Mouse (Mus musculus): ENCODE measurements around the gene Zbtb4.

Gene Zbtb4

GRCm38 (mm10) chr11:69800392-69801197 lies 34.9 kb downstream of the Zbtb4 start:
- no peak for DNase-seq (ENCODE audit: low read depth in 1 of 2, low spot score in 2 of 2)

GRCm38 (mm10) chr11:69801379-69801977 lies 35.8 kb downstream of the Zbtb4 start, which contains the start of gene Fgf11:
TSS of gene Fgf11 (minus strand) at chr11:69801857.
- DNase-seq (ENCODE audit: low read depth in 1 of 2, low spot score in 2 of 2): no peak

GRCm38 (mm10) chr11:69802648-69803105 lies 37.0 kb downstream of the Zbtb4 start:
- DNase-seq (ENCODE audit: low read depth in 1 of 2, low spot score in 2 of 2): no peak

GRCm38 (mm10) chr11:69803328-69803727 lies 37.6 kb downstream of the Zbtb4 start:
- DNase-seq (ENCODE audit: low read depth in 1 of 2, low spot score in 2 of 2): no peak

GRCm38 (mm10) chr11:69803786-69804651 lies 38.3 kb downstream of the Zbtb4 start:
- peak in 1 of 2 experiments; percentile 55 for DNase-seq (ENCODE audit: low read depth in 1 of 2, low spot score in 2 of 2)

GRCm38 (mm10) chr11:69804652-69804940 lies 38.9 kb downstream of the Zbtb4 start:
- no peak for DNase-seq (ENCODE audit: low read depth in 1 of 2, low spot score in 2 of 2)

- DNase-seq (ENCODE audit: low read depth in 1 of 2, low spot score in 2 of 2): no peak
Measured at GRCm38 (mm10) chr11:69804972-69805909, 39.5 kb downstream of the Zbtb4 start, which contains the start of gene Tmem102. TSS of gene Tmem102 (minus strand) at chr11:69805624.

GRCm38 (mm10) chr11:69806378-69806777 lies 40.7 kb downstream of the Zbtb4 start:
- DNase-seq (ENCODE audit: low read depth in 1 of 2, low spot score in 2 of 2): no peak

GRCm38 (mm10) chr11:69807641-69808040 lies 41.9 kb downstream of the Zbtb4 start:
- DNase-seq (ENCODE audit: low read depth in 1 of 2, low spot score in 2 of 2): no peak

- no peak for DNase-seq (ENCODE audit: low read depth in 1 of 2, low spot score in 2 of 2)
Measured at GRCm38 (mm10) chr11:69810280-69810679, 44.6 kb downstream of the Zbtb4 start.

GRCm38 (mm10) chr11:69815155-69815554 lies 49.4 kb downstream of the Zbtb4 start, which contains the start of gene Gm39566:
TSS of gene Gm39566 (minus strand) at chr11:69815298.
- DNase-seq (ENCODE audit: low read depth in 1 of 2, low spot score in 2 of 2): no peak

GRCm38 (mm10) chr11:69816520-69816919 lies 50.8 kb downstream of the Zbtb4 start:
- DNase-seq (ENCODE audit: low read depth in 1 of 2, low spot score in 2 of 2): no peak

GRCm38 (mm10) chr11:69818365-69818764 lies 52.7 kb downstream of the Zbtb4 start, which contains the start of gene Spem2:
TSS of gene Spem2 (minus strand) at chr11:69818465.
- no peak for DNase-seq (ENCODE audit: low read depth in 1 of 2, low spot score in 2 of 2)

GRCm38 (mm10) chr11:69818871-69819270 lies 53.2 kb downstream of the Zbtb4 start:
- no peak for DNase-seq (ENCODE audit: low read depth in 1 of 2, low spot score in 2 of 2)

- no peak for DNase-seq (ENCODE audit: low read depth in 1 of 2, low spot score in 2 of 2)
Measured at GRCm38 (mm10) chr11:69822080-69822479, 56.4 kb downstream of the Zbtb4 start, which contains the start of gene Spem1. TSS of gene Spem1 (minus strand) at chr11:69822180.

- no peak for DNase-seq (ENCODE audit: low read depth in 1 of 2, low spot score in 2 of 2)
Measured at GRCm38 (mm10) chr11:69823456-69823855, 57.7 kb downstream of the Zbtb4 start.

- no peak for DNase-seq (ENCODE audit: low read depth in 1 of 2, low spot score in 2 of 2)
Measured at GRCm38 (mm10) chr11:69828832-69829231, 63.1 kb downstream of the Zbtb4 start.

- no peak for DNase-seq (ENCODE audit: low read depth in 1 of 2, low spot score in 2 of 2)
Measured at GRCm38 (mm10) chr11:69833554-69833953, 67.8 kb downstream of the Zbtb4 start.

Measured in monocyte, adult 2 months (primary cell).